Mouse (Mus musculus) CH12.LX (cell line): Measurements from ENCODE around the gene Rgs16. TPM values are rescaled to one million over a fixed set of nuclear protein-coding genes. Genes with fewer than 3 reads are reported as not detected.
A peak's percentile ranks its signal among the peaks of the same experiment; 100 is the strongest.

ENCODE experiments used
- DNase-seq: peaks from one replicate; pipeline ENCODE4 v3.0.0-alpha.2; 2013; ENCODE audit errors: extremely low read depth
- H3K27ac ChIP-seq: 2 replicates; pipeline ENCODE4 v1.5.1; 2012; ENCODE audit warnings: low read depth, mild to moderate bottlenecking, control low read depth, moderate library complexity; ENCODE audit not compliant: insufficient read depth
- H3K27me3 ChIP-seq: replicated peaks from 2 replicates; pipeline ENCODE3; 2012; ENCODE audit warnings: inconsistent platforms
- H3K36me3 ChIP-seq, 2 experiments: replicated peaks in 1 of 2; 2 replicates each; pipeline versions ENCODE3 to v1.6.1; 2012; ENCODE audit warnings: inconsistent platforms in 1 of 2, low read length in 1 of 2, mild to moderate bottlenecking in 1 of 2, mixed read lengths in 1 of 2, moderate library complexity in 1 of 2; ENCODE audit not compliant: control insufficient read depth in 1 of 2, insufficient read depth in 1 of 2
- H3K4me1 ChIP-seq, 2 experiments: 2 replicates each; pipeline ENCODE4 v1.6.1; 2012; ENCODE audit warnings: inconsistent platforms in 1 of 2, moderate library complexity in 1 of 2; ENCODE audit not compliant: insufficient read depth in 2 of 2, control insufficient read depth in 1 of 2
- H3K4me2 ChIP-seq: 2 replicates; pipeline ENCODE4 v1.6.1; 2012; ENCODE audit warnings: low read depth, mild to moderate bottlenecking, control low read depth; ENCODE audit not compliant: poor library complexity, insufficient read depth, severe bottlenecking
- H3K4me3 ChIP-seq, 3 experiments: fragments of 150-350 bp in 1 of 3; sonication (generic) in 1 of 3; replicated peaks in 1 of 3; 2 replicates each; pipeline versions ENCODE3 to v1.5.1; 2011 to 2012; ENCODE audit warnings: low read depth in 2 of 3, low read length in 2 of 3, mild to moderate bottlenecking in 2 of 3, moderate library complexity in 2 of 3, control low read depth in 1 of 3, improper control_type of control experiment in 1 of 3, inconsistent platforms in 1 of 3, mixed read lengths in 1 of 3; ENCODE audit not compliant: poor library complexity in 1 of 3
- H3K79me2 ChIP-seq: replicated peaks from 2 replicates; pipeline ENCODE4 v1.6.1; 2012; ENCODE audit warnings: mild to moderate bottlenecking, moderate library complexity; ENCODE audit not compliant: control insufficient read depth, poor library complexity, insufficient read depth, severe bottlenecking; ENCODE audit errors: extremely low read depth
- H3K9ac ChIP-seq: 2 replicates; pipeline ENCODE4 v1.6.1; 2012; ENCODE audit warnings: low read depth, mild to moderate bottlenecking, control low read depth, moderate library complexity; ENCODE audit not compliant: insufficient read depth
- H3K9me3 ChIP-seq: replicated peaks from 2 replicates; pipeline ENCODE3; 2012; ENCODE audit warnings: low read length, inconsistent platforms, mixed read lengths
- CHD1 ChIP-seq: IDR thresholded peaks from 2 replicates; pipeline ENCODE4 v1.6.1; 2012; ENCODE audit warnings: low read depth, low read length, improper control_type of control experiment, inconsistent platforms
- CHD2 ChIP-seq: IDR thresholded peaks from 2 replicates; pipeline ENCODE4 v1.6.1; 2011; ENCODE audit warnings: low read length, improper control_type of control experiment
- CTCF ChIP-seq, 2 experiments: IDR thresholded peaks in 1 of 2; conservative IDR thresholded peaks in 1 of 2; 2 replicates each; pipeline ENCODE4 v1.5.1; 2011 to 2012; ENCODE audit warnings: low read depth in 2 of 2, low read length in 2 of 2, improper control_type of control experiment in 1 of 2, inconsistent platforms in 1 of 2, mild to moderate bottlenecking in 1 of 2, moderate library complexity in 1 of 2
- HCFC1 ChIP-seq: IDR thresholded peaks from 2 replicates; pipeline ENCODE4 v1.6.1; 2012; ENCODE audit warnings: low read depth, mild to moderate bottlenecking, inconsistent platforms, low read length, improper control_type of control experiment
- IRF4 ChIP-seq: IDR thresholded peaks from 2 replicates; pipeline ENCODE4 v1.6.1; 2014; ENCODE audit warnings: low read depth, mild to moderate bottlenecking, inconsistent platforms, low read length, improper control_type of control experiment
- JUND ChIP-seq: conservative IDR thresholded peaks from 2 replicates; pipeline ENCODE4 v1.6.1; 2011; ENCODE audit warnings: low read depth, low read length, improper control_type of control experiment
- KAT2A ChIP-seq: IDR thresholded peaks from 2 replicates; pipeline ENCODE4 v1.6.1; 2012; ENCODE audit warnings: low read length, improper control_type of control experiment, inconsistent platforms; ENCODE audit not compliant: insufficient replicate concordance
- MAFK ChIP-seq: IDR thresholded peaks from 2 replicates; pipeline ENCODE4 v1.6.1; 2011; ENCODE audit warnings: low read length, improper control_type of control experiment; ENCODE audit not compliant: insufficient replicate concordance
- MAX ChIP-seq: IDR thresholded peaks from 2 replicates; pipeline ENCODE4 v1.6.1; 2011; ENCODE audit warnings: low read length, improper control_type of control experiment
- MAZ ChIP-seq: IDR thresholded peaks from 2 replicates; pipeline ENCODE4 v1.6.1; 2012; ENCODE audit warnings: low read depth, mild to moderate bottlenecking, inconsistent platforms, low read length, improper control_type of control experiment, moderate library complexity
- MYC ChIP-seq: IDR thresholded peaks from 2 replicates; pipeline ENCODE4 v1.6.1; 2011; ENCODE audit warnings: low read depth, mild to moderate bottlenecking, improper control_type of control experiment, low read length
- NRF1 ChIP-seq: IDR thresholded peaks from 2 replicates; pipeline ENCODE4 v1.6.1; 2014; ENCODE audit warnings: low read depth, mild to moderate bottlenecking, inconsistent platforms, low read length, improper control_type of control experiment, moderate library complexity
- PAX5 ChIP-seq: IDR thresholded peaks from 2 replicates; pipeline ENCODE4 v1.6.1; 2012; ENCODE audit warnings: low read length, inconsistent platforms, mixed read lengths
- POLR2AphosphoS2 ChIP-seq: IDR thresholded peaks from 2 replicates; pipeline ENCODE4 v1.6.1; 2011; ENCODE audit warnings: low read depth, low read length, improper control_type of control experiment
- RCOR1 ChIP-seq: conservative IDR thresholded peaks from 2 replicates; pipeline ENCODE4 v1.6.1; 2012; ENCODE audit warnings: low read depth, mild to moderate bottlenecking, inconsistent platforms, low read length, improper control_type of control experiment
- SMC3 ChIP-seq: IDR thresholded peaks from 2 replicates; pipeline ENCODE4 v1.6.1; 2011; ENCODE audit warnings: low read depth, low read length, improper control_type of control experiment
- TBP ChIP-seq: conservative IDR thresholded peaks from 2 replicates; pipeline ENCODE4 v1.6.1; 2011; ENCODE audit warnings: low read depth, low read length, improper control_type of control experiment
- USF2 ChIP-seq: conservative IDR thresholded peaks from 2 replicates; pipeline ENCODE4 v1.6.1; 2011; ENCODE audit warnings: low read depth, low read length, improper control_type of control experiment
- ZC3H11A ChIP-seq: IDR thresholded peaks from 2 replicates; pipeline ENCODE4 v1.6.1; 2012; ENCODE audit warnings: low read depth, mild to moderate bottlenecking, inconsistent platforms, low read length, improper control_type of control experiment
- ZNF384 ChIP-seq: IDR thresholded peaks from 2 replicates; pipeline ENCODE4 v1.6.1; 2012; ENCODE audit warnings: low read depth, low read length, improper control_type of control experiment, inconsistent platforms
- dilution Hi-C: fragments of 300-500 bp; cut with MboI; formaldehyde crosslinking; loops from 2 replicates; pipeline ENCODE4 v1.14.3; 2020; ENCODE audit warnings: low sequenced_read_pairs; ENCODE audit not compliant: extremely low pct_unique_long_range_greater_than_20kb, extremely low pct_ligation_motif_present
- in situ Hi-C: fragments of 300-500 bp; cut with MboI; formaldehyde crosslinking; loops from 3 replicates; pipeline ENCODE4 v1.14.3; 2019; ENCODE audit warnings: low sequenced_read_pairs, low pct_ligation_motif_present, low pct_unique_long_range_greater_than_20kb, mixed read lengths
- polyA plus RNA-seq: library from polyadenylated mRNA; unstranded; fragments of >175 nt; gene quantifications from 2 replicates; pipeline ENCODE4 v1.2.1, GENCODE M21; 2012; ENCODE audit warnings: low read depth; ENCODE audit not compliant: insufficient read length
- total RNA-seq, 2 experiments: library from RNA; depleted of rRNA; stranded (reverse); fragments of 300-350 nt in 1 of 2; fragments of >200 nt in 1 of 2; gene quantifications; 2 replicates each; pipeline ENCODE4 v1.2.3; 2012 to 2014

Gene Rgs16
- total and polyA plus RNA-seq, 3 experiments = 0.15 to 0.26 (median 0.21) TPM

GRCm38 (mm10) chr1:153790708-153791107, 50.6 kb downstream of the Rgs16 start:
- no peak overlapping the region for H3K27ac ChIP-seq
- TF ChIP-seq MAZ (no peak), HCFC1 (no peak), USF2 (no peak), MAX (no peak), SMC3 (no peak), TBP (no peak), CTCF (conservative IDR thresholded peaks at IDR 0.05 in 1 of 2, IDR thresholded peaks at IDR 0.05 in 1 of 2; ENCODE audit: low read depth in 2 of 2, low read length in 2 of 2) (no peak), ZC3H11A (no peak), PAX5 (no peak), POLR2AphosphoS2 (no peak), RCOR1 (no peak)
- TF ChIP-seq, all 38 proteins: peak for 0
- Histone ChIP-seq H3K36me3 (no peaks in the 10 kb centered on the region), H3K27me3 (peaks cover 8% of the 10 kb centered on the region), H3K4me1 (peaks cover 10 to 13% of the 10 kb centered on the region in 2 experiments), H3K4me3 (no peak overlapping the region), H3K4me2 (no peak overlapping the region), H3K9me3 (no peaks in the 10 kb centered on the region), H3K9ac (no peak overlapping the region), H3K79me2 (no peaks in the 10 kb centered on the region)
- in situ Hi-C loops = no loop called here
- DNase-seq = no peak
- dilution Hi-C loops = no loop called here

DNA sequence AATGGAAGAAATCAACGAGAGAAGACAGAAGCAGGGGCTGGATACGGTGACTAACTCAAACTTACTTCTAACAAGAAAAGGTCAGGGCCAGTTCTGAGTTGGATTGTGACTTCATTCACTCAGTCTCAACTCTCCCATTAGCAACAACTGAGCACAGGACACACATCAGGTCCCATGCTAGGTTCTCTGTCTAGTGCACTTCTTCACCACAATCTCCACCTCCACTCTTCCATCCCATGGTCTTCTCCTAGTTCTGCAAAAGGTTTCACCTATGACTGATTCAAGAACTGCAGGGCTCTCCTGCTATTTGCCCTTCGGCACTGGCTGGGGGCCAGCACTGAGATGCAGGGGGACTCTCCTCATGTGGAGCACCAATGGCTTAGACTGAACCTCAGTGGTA, 54.1 kb downstream of the Rgs16 start:
- Histone ChIP-seq H3K79me2 (no peaks in the 10 kb centered on the region), H3K4me1 (peaks cover 10 to 19% of the 10 kb centered on the region in 2 experiments), H3K9ac (no peak overlapping the region), H3K4me2 (peak overlapping the region; percentile 2; the same call in 1 of the 2 replicates), H3K4me3 (no peak overlapping the region), H3K9me3 (no peaks in the 10 kb centered on the region), H3K36me3 (no peaks in the 10 kb centered on the region), H3K27ac (no peak overlapping the region), H3K27me3 (peaks cover 8% of the 10 kb centered on the region)
- in situ Hi-C loops = no loop called here
- DNase-seq = no peak
- dilution Hi-C loops = no loop called here
- TF ChIP-seq JUND (no peak), CHD2 (no peak), SMC3 (no peak), ZNF384 (no peak), HCFC1 (no peak), KAT2A (no peak), CHD1 (no peak), IRF4 (no peak), TBP (no peak), NRF1 (no peak), MYC (no peak), MAFK (no peak)

Other genes with a start within 250 kb of the Rgs16 start
- 0.08 TPM in 2 replicates for gene Npl, start 190.3 kb upstream of the Rgs16 start, total RNA-seq (2012; rRNA removed)
- gene Npl, start 190.3 kb upstream of the Rgs16 start, total RNA-seq (2014; rRNA removed) = not detected in 2 replicates
- not detected in 2 replicates for gene Npl, start 190.3 kb upstream of the Rgs16 start, polyA plus RNA-seq
- not detected in 2 replicates for gene Rgs8, start 87.3 kb upstream of the Rgs16 start, total RNA-seq (2012; rRNA removed)
- not detected in 2 replicates for gene Rgs8, start 87.3 kb upstream of the Rgs16 start, total RNA-seq (2014; rRNA removed)
- 0.03 TPM in 1 of 2 replicates, not detected in the other for gene Rgs8, start 87.3 kb upstream of the Rgs16 start, polyA plus RNA-seq
- 7.5 and 8.4 TPM in 2 replicates for gene Rnasel, start 9.1 kb downstream of the Rgs16 start, total RNA-seq (2012; rRNA removed)
- 9.2 and 9.7 TPM in 2 replicates for gene Rnasel, start 9.1 kb downstream of the Rgs16 start, total RNA-seq (2014; rRNA removed)
- gene Rnasel, start 9.1 kb downstream of the Rgs16 start, polyA plus RNA-seq = 18.8 and 19.8 TPM in 2 replicates
- gene Rgsl1, start 103.8 kb downstream of the Rgs16 start, total RNA-seq (2012; rRNA removed) = not detected in 2 replicates
- not detected in 2 replicates for gene Rgsl1, start 103.8 kb downstream of the Rgs16 start, total RNA-seq (2014; rRNA removed)
- 0.10 and 0.20 TPM in 2 replicates for gene Rgsl1, start 103.8 kb downstream of the Rgs16 start, polyA plus RNA-seq
- gene Teddm1b, start 134.0 kb downstream of the Rgs16 start, total RNA-seq (2012; rRNA removed) = 0.04 TPM in 1 of 2 replicates, not detected in the other
- gene Teddm1b, start 134.0 kb downstream of the Rgs16 start, total RNA-seq (2014; rRNA removed) = not detected in 2 replicates
- gene Teddm1b, start 134.0 kb downstream of the Rgs16 start, polyA plus RNA-seq = 0.10 TPM in 1 of 2 replicates, not detected in the other
- not detected in 2 replicates for gene Teddm1a, start 151.4 kb downstream of the Rgs16 start, total RNA-seq (2012; rRNA removed)
- gene Teddm1a, start 151.4 kb downstream of the Rgs16 start, total RNA-seq (2014; rRNA removed) = not detected in 2 replicates
- gene Teddm1a, start 151.4 kb downstream of the Rgs16 start, polyA plus RNA-seq = not detected in 2 replicates
- gene Glul, start 159.6 kb downstream of the Rgs16 start, total RNA-seq (2012; rRNA removed) = 22.6 and 23.0 TPM in 2 replicates
- gene Glul, start 159.6 kb downstream of the Rgs16 start, total RNA-seq (2014; rRNA removed) = 49.1 and 51.1 TPM in 2 replicates
- gene Glul, start 159.6 kb downstream of the Rgs16 start, polyA plus RNA-seq = 45.2 and 58.7 TPM in 2 replicates
- 0.04 TPM in 1 of 2 replicates, not detected in the other for gene Teddm2, start 159.9 kb downstream of the Rgs16 start, total RNA-seq (2012; rRNA removed)
- not detected in 2 replicates for gene Teddm2, start 159.9 kb downstream of the Rgs16 start, total RNA-seq (2014; rRNA removed)
- gene Teddm2, start 159.9 kb downstream of the Rgs16 start, polyA plus RNA-seq = not detected in 2 replicates